Mouse (Mus musculus) stomach, postnatal 0 days (tissue): ENCODE measurements at regions not wholly inside any gene's neighbourhood (a gene's known extent, or its start where the extent isn't known, plus 50 kb on each side); places are given as distances from the start of the nearest gene placed in this dataset.

Source experiments
- CTCF ChIP-seq: IDR thresholded peaks from 2 replicates; pipeline ENCODE4 v1.5.1; 2016; ENCODE audit warnings: antibody characterized with exemption, low read depth, mild to moderate bottlenecking, moderate library complexity
- EP300 ChIP-seq: optimal IDR thresholded peaks from 2 replicates; pipeline ENCODE3; 2016; ENCODE audit warnings: antibody characterized with exemption

GRCm38 (mm10) chr15:96818435-96818834 lies 118.9 kb upstream of the Slc38a2 start:
- no peak for TF ChIP-seq CTCF
- TF ChIP-seq EP300, result no peak
